Mouse (Mus musculus): ENCODE results near the gene Wrnip1.

The Wrnip1 gene

GRCm38 (mm10) chr13:32801693-32802221 lies at the start of gene Wrnip1:
Gene Wrnip1, plus strand, starts transcription at chr13:32802038.
- peak; percentile 99 for DNase-seq (ENCODE audit: low read depth, low spot score)

DNA sequence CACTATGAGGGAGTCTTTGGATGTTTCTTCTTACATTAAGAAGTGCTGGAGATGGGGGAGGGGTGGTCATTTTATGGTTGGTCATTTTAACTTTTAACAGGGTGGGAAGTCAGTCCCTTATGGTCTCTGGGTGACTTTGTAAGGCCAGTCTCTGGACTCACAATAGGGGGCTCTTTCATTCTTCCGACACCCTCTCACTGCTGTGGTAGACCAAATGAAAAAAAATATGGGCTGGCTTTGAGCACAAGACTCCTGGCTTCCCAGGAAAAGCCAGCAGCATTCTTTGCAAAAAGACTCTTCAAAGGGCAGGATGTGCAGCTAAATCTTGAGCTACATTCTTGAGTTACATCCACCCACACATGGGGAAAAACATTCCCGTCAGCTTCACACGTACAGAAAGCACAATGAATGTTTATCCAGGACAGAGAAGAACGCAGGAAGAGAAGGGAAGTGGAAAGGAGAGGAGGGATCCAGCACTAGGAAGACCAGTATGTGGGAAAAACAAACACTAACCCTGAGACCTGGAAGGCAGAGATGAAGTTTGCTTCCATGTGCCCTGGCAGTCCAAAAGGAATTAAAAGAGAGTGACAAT lies 49.7 kb upstream of the Wrnip1 start:
- no peak for DNase-seq (ENCODE audit: low read depth, low spot score)

GRCm38 (mm10) chr13:32759036-32759435 lies 42.8 kb upstream of the Wrnip1 start:
- DNase-seq (ENCODE audit: low read depth, low spot score), result no peak

GRCm38 (mm10) chr13:32760795-32761194 lies 41.0 kb upstream of the Wrnip1 start:
- DNase-seq (ENCODE audit: low read depth, low spot score), result no peak

- no peak for DNase-seq (ENCODE audit: low read depth, low spot score)
These were observed 38.7 kb upstream of the Wrnip1 start for GRCm38 (mm10) chr13:32763141-32763540.

GRCm38 (mm10) chr13:32764448-32764847 lies 37.4 kb upstream of the Wrnip1 start:
- peak; percentile 42 for DNase-seq (ENCODE audit: low read depth, low spot score)

GRCm38 (mm10) chr13:32768104-32768503 lies 33.7 kb upstream of the Wrnip1 start:
- peak; percentile 60 for DNase-seq (ENCODE audit: low read depth, low spot score)

- DNase-seq (ENCODE audit: low read depth, low spot score), result peak; percentile 11
These were observed 31.9 kb upstream of the Wrnip1 start for GRCm38 (mm10) chr13:32769960-32770359.

DNA sequence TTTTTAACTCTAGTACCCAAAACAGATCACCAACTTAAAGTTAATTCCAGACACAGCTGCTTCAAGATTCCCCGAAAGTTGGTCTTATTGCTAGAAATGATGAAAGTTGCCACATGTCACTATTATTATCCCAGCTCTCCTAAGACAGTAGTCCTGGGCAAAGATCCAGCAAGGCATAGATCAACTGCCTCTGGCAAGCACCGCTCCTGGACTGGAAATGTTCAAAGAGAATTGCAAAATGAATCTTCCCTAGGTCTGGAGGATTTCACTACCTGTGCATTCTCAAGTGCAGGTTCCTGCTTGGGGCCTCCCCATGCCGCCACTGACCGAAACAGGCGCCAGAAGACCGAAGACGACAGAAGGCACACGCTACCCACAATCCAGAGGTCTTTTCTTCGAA lies 25.9 kb upstream of the Wrnip1 start:
- DNase-seq (ENCODE audit: low read depth, low spot score), result no peak

DNA sequence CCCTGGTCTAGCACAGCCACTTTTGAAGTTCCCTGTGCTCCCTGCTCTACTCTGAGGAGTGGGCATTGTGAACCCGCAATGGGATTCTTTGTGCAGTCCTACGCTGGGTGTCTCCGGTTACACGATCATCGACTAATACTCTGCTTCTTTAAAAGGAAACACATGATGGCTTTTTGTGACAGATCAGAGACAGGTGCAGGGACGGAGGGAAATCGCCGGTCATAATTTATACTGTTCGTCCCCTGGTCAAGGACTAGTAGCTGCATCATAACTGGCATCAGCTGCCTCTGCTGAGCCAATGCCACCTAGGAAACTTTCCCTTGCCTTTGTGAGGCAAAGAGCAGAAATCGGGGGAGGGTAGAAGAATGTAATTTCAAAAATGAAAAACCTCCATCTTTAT lies 25.5 kb upstream of the Wrnip1 start:
- no peak for DNase-seq (ENCODE audit: low read depth, low spot score)

DNA sequence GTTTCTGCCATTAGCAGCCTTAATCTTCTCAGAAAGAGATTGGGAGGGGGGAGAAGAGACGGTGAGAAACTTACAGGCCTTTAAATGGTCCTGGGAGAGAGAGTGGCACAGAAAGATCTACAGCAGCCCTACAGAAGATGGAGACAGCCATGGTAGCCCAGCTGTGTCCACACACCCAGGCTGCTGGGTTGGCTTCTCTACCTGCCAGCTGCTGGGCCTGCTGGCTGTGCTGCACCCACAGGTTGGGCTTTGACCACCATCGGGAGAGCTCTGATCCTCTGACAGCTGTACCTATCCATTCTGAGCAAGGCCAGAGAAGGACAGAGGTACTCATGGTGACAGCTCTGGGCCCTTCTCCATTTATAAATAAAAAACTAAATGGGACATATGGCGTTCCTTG lies 23.0 kb upstream of the Wrnip1 start:
- DNase-seq (ENCODE audit: low read depth, low spot score), result no peak

DNA sequence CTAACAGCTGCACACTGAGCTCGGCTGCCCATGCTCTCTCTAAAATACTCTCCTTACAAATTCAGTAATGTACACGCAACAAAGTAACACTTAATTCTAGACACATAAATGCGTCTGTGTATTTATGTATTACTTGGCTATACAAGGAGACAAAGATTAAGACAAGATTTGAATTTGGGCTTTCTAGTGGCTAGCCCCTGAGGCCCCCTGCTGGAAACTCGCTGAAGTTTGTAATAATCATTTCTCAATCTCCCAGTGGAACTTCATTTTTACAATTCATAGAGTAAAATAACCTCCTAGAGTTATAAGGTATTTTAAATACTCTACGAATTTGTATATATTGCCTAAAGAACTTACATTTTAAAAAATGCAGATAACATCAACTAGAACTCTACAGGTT lies 18.8 kb upstream of the Wrnip1 start:
- DNase-seq (ENCODE audit: low read depth, low spot score), result no peak

DNA sequence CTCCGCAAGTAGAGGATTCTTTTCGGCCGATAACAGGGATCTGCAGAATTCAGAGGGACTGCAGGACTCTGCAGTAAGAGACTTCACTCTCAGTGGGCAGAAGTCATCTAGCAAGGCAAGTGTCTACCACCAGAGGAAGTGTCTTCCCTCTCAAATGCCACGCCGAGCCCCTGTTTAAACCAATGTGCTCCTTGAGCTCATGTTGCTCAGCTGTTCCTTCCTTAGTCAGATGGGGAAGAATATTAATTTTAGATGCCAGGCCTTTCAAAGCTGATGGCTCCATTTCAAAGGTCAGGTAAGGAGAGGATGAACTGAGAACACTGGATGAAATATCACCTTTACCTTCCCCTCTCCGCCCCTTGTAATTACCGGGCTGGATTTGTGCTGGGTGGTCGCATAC lies 18.0 kb upstream of the Wrnip1 start, which contains the start of gene Mylk4:
TSS of gene Mylk4 (minus strand) at position 139 of the 400 bp plus-strand sequence.
- DNase-seq (ENCODE audit: low read depth, low spot score), result no peak

DNA sequence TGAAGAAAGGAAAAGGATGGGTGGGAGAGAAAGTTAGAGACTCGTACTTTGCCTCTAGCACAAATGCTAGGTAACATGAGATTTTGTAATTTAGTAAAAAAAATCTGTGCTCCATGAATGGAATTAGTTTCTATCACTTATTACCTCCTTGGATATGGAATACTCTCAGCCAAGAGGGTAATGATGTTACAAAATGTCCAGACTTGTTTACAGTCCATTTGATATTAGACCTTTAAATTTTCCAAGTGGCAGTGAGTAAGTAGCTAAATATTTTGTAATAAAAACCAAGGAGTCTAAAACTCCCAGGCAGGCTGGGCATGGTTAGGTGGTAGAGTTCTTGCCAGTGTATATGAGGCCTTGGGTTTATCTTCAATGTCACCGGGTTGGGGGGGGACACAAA lies 14.3 kb upstream of the Wrnip1 start:
- no peak for DNase-seq (ENCODE audit: low read depth, low spot score)

- no peak for DNase-seq (ENCODE audit: low read depth, low spot score)
These were observed 12.1 kb upstream of the Wrnip1 start for GRCm38 (mm10) chr13:32789781-32790180.

DNA sequence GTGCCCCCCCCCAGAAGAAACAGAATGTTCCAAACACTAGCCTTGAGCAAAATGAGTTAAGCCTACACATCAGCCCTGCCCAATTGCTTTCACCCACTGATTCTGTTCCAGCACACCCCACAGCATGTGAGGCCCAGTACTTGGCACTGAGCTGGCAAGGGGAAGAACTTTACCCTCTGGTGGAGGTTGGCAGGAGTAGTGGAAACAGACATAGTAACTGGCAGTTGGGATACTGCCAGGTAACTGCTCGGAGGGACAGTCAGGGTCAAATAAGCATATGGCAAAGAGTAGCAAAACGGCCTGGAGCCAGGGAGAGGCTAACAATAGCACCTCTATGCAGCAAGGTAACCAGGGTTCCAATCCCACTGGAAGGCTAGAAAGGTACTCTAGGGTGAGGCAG lies 7.2 kb upstream of the Wrnip1 start:
- DNase-seq (ENCODE audit: low read depth, low spot score), result no peak

GRCm38 (mm10) chr13:32795166-32795565 lies 6.7 kb upstream of the Wrnip1 start:
- no peak for DNase-seq (ENCODE audit: low read depth, low spot score)

DNA sequence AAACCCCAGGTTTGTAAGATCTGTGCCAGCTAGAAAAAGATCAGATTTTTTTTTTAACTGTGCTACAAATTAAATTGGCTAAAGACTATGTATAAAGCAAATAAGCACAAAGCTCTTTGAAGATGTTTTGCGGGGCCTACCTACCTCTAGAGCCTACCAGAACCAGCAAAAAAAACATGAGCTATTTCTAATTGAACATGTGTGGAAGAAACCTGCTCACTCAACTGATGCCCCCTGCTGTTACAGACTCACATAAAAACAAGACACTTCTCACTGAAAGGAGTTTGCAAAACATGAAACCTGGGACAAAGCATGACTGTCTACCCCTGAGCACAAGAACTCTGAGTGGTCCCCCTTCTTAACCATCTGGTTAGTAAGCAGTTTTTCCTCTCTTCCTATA lies 4.8 kb upstream of the Wrnip1 start:
- no peak for DNase-seq (ENCODE audit: low read depth, low spot score)

DNA sequence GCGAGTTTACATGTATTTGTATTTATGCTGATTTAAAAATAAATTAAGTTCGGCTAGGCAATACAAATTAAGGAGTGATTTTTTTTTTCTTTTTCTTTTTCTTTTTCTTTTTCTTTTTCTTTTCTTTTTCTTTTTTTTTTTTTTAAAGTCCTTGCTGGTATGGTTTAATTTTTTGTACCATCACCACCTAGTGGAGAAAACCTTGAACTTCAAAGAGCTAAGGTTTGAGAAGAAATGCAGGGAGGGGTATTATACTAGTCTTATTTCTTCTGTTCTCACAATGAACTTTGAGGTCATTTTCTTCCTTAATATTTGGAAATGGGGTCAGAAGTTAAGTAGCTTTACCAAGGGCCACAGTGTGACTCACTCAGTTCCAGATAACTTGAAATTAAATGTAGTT lies 2.7 kb upstream of the Wrnip1 start:
- peak; percentile 19 for DNase-seq (ENCODE audit: low read depth, low spot score)

DNA sequence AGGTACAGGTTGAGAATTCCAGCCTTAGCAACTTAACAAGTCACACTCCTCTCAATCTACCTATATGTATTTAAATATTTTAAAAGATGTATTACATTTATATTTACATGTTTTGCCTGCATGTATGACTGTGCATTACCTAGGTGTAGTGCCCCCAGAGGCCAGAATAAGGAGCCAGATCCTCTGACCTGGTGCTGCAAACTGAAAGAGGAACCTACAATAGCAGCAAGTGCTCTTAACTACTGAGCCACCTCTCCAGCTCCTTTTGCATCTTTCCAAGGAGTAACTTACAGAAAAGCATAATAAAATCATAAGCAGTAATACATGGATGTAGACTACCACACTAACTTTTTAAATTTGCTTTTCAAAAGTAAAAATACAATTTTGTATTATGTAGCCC lies 979 bp upstream of the Wrnip1 start:
- peak; percentile 34 for DNase-seq (ENCODE audit: low read depth, low spot score)

- peak; percentile 25 for DNase-seq (ENCODE audit: low read depth, low spot score)
These were observed 632 bp downstream of the Wrnip1 start, which contains the start of gene D930007J09Rik for GRCm38 (mm10) chr13:32802259-32803081. Gene D930007J09Rik, minus strand, starts transcription at chr13:32802849.

GRCm38 (mm10) chr13:32803701-32804345 lies 2.0 kb downstream of the Wrnip1 start:
- no peak for DNase-seq (ENCODE audit: low read depth, low spot score)
